8 mouse cellular contexts compared by ENCODE assay signal in genomic region chr11:96765645-96766044, GRCm38 (mm10). TPM values are rescaled to one million over a fixed set of nuclear protein-coding genes. Genes with fewer than 3 reads are reported as not detected.
A peak's percentile ranks its signal among the peaks of the same experiment; 100 is the strongest.
DNase-seq lines count a peak whose midpoint lies in the region; ATAC-seq and TF ChIP-seq lines count a peak whose summit lies in the region.

No protein-coding gene starts in this region.

- TF ChIP-seq CTCF in thymus, adult 2 months (IDR thresholded peaks at IDR 0.05; ENCODE audit: borderline replicate concordance, control insufficient read depth, extremely low read depth, insufficient read depth, low read length, poor library complexity): no peak

- peak overlapping the region; percentile 86; the same call in 1 of the 2 replicates for H3K27ac ChIP-seq in forebrain, embryonic 12.5 days
- no peak overlapping the region for H3K27ac ChIP-seq in forebrain, embryonic 15.5 days (replicated peaks)
- H3K27ac ChIP-seq in thymus, adult 2 months (ENCODE audit: control insufficient read depth, insufficient read depth, low read length): peak overlapping the region; percentile 27; the same call in 1 of the 2 replicates

- no peaks in the 10 kb centered on the region for H3K9me3 ChIP-seq in forebrain, embryonic 12.5 days
- H3K9me3 ChIP-seq in forebrain, embryonic 15.5 days: no peaks in the 10 kb centered on the region

- no peak overlapping the region for H3K4me3 ChIP-seq in forebrain, embryonic 12.5 days (replicated peaks)
- no peak overlapping the region for H3K4me3 ChIP-seq in forebrain, embryonic 15.5 days
- H3K4me3 ChIP-seq in thymus, adult 2 months (ENCODE audit: control insufficient read depth, insufficient read depth, low read length): no peak overlapping the region

- H3K4me2 ChIP-seq in forebrain, embryonic 12.5 days: no peak overlapping the region
- no peak overlapping the region for H3K4me2 ChIP-seq in forebrain, embryonic 15.5 days (replicated peaks)

- ATAC-seq in forebrain, embryonic 12.5 days (ENCODE audit: low FRiP score): no peak
- ATAC-seq in forebrain, embryonic 15.5 days (replicated peaks): no peak

- WGBS in forebrain, embryonic 12.5 days: 83% methylated on average over 7 of the region's 7 CpGs
- 72% methylated on average over 7 of the region's 7 CpGs for WGBS in forebrain, embryonic 15.5 days
- 5% methylated on average over 7 of the region's 7 CpGs for WGBS in thymus, adult 2 months

- no peak for DNase-seq in thymus, adult 2 months
- no peak for DNase-seq in thymus, postnatal 14 days
- DNase-seq in lung, postnatal 10 days: peak; percentile 33
- DNase-seq in right cerebral cortex, postnatal 25 days: no peak
- no peak for DNase-seq in layer of hippocampus, postnatal 25 days (ENCODE audit: extremely low spot score in 1 of 2, low spot score in 1 of 2)
- no peak for DNase-seq in left cerebral cortex, adult 11 months (ENCODE audit: low spot score)

- no peaks in the 10 kb centered on the region for H3K27me3 ChIP-seq in forebrain, embryonic 12.5 days
- H3K27me3 ChIP-seq in forebrain, embryonic 15.5 days: no peaks in the 10 kb centered on the region
- no peaks in the 10 kb centered on the region for H3K27me3 ChIP-seq in thymus, adult 2 months (ENCODE audit: control insufficient read depth, insufficient read depth, low read length)

- peaks cover 48% of the 10 kb centered on the region for H3K4me1 ChIP-seq in forebrain, embryonic 12.5 days
- H3K4me1 ChIP-seq in forebrain, embryonic 15.5 days: peaks cover 24% of the 10 kb centered on the region
- H3K4me1 ChIP-seq in thymus, adult 2 months (replicated peaks; ENCODE audit: control insufficient read depth, insufficient read depth, low read length): peaks cover 2% of the 10 kb centered on the region; the same call in 1 of the 2 replicates

- no peak overlapping the region for H3K9ac ChIP-seq in forebrain, embryonic 12.5 days
- no peak overlapping the region for H3K9ac ChIP-seq in forebrain, embryonic 15.5 days (replicated peaks)

- H3K36me3 ChIP-seq in forebrain, embryonic 12.5 days (replicated peaks): peaks cover 30% of the 10 kb centered on the region
- peaks cover 24% of the 10 kb centered on the region for H3K36me3 ChIP-seq in forebrain, embryonic 15.5 days
- H3K36me3 ChIP-seq in thymus, adult 2 months (ENCODE audit: control insufficient read depth, insufficient read depth, low read length): peaks cover 6% of the 10 kb centered on the region; the same call in 1 of the 2 replicates

- TF ChIP-seq POLR2A in thymus, adult 2 months (IDR thresholded peaks at IDR 0.05; ENCODE audit: control insufficient read depth, extremely low read depth, insufficient read depth, low read length, poor library complexity): no peak

RNA-seq across cellular contexts. Expression of gene Snx11, which starts 11.7 kb away (rescaled TPM):
- 31.0 and 40.3 TPM in 2 replicates for polyA plus RNA-seq in forebrain, embryonic 12.5 days (2016; fragmentation: Nextera tagmentation; extraction: Ambion mirVana)
- polyA plus RNA-seq in forebrain, embryonic 15.5 days (2015; fragmentation: Nextera tagmentation; extraction: Ambion mirVana): 45.4 and 45.8 TPM in 2 replicates
- polyA plus RNA-seq in thymus, adult 2 months (2012; rRNA removed): 25.0 and 26.2 TPM in 2 replicates
- total RNA-seq in layer of hippocampus, postnatal 25 days (2021): 10 to 100 TPM; 40.9 to 49.4 TPM

RNA-seq across cellular contexts. Expression of gene Cbx1, which starts 23.3 kb away (rescaled TPM):
- polyA plus RNA-seq in forebrain, embryonic 12.5 days (2016; fragmentation: Nextera tagmentation; extraction: Ambion mirVana): 168 and 172 TPM in 2 replicates
- 102 and 108 TPM in 2 replicates for polyA plus RNA-seq in forebrain, embryonic 15.5 days (2015; fragmentation: Nextera tagmentation; extraction: Ambion mirVana)
- 52.3 and 61.2 TPM in 2 replicates for polyA plus RNA-seq in thymus, adult 2 months (2012; rRNA removed)
- 10 to 100 TPM; 49.4 to 52.0 TPM for total RNA-seq in layer of hippocampus, postnatal 25 days (2021)
